In genomic region chr10:21162124-21162523, GRCm38 (mm10) we compare ENCODE assay signal across 23 mouse cellular contexts. TPM values are rescaled to one million over a fixed set of nuclear protein-coding genes. Genes with fewer than 3 reads are reported as not detected.
A peak's percentile ranks its signal among the peaks of the same experiment; 100 is the strongest.
DNase-seq lines count a peak whose midpoint lies in the region; ATAC-seq and TF ChIP-seq lines count a peak whose summit lies in the region.
"Had no signal": no experiment of that assay in that cellular context is flagged by ENCODE, and none has a peak within 500 bp of the region (broad histone marks: within the 10 kb centered on the region; RNA-seq: fewer than 3 reads in every experiment).

No protein-coding gene starts in this region.

- no peak overlapping the region for H3K9ac ChIP-seq in heart, embryonic 15.5 days
- H3K9ac ChIP-seq in heart, embryonic 12.5 days, result no peak overlapping the region
- H3K9ac ChIP-seq in liver, embryonic 11.5 days (ENCODE audit: low read depth, low read length), result no peak overlapping the region
- H3K9ac ChIP-seq in CH12.LX (ENCODE audit: insufficient read depth, low read depth), result no peak overlapping the region
- H3K9ac ChIP-seq: stomach, embryonic 15.5 days had no signal

- no peak for TF ChIP-seq EP300 in CH12.LX (IDR thresholded peaks at IDR 0.05; ENCODE audit: low read length)

- 0 out of 2 replicates have a peak overlapping the region, but pooled peaks have one; percentile 100 for H3K4me2 ChIP-seq in heart, embryonic 15.5 days
- no peak overlapping the region for H3K4me2 ChIP-seq in heart, embryonic 12.5 days
- H3K4me2 ChIP-seq in liver, embryonic 11.5 days, result peak overlapping the region; percentile 82
- H3K4me2 ChIP-seq in CH12.LX (ENCODE audit: insufficient read depth, low read depth, poor library complexity, severe bottlenecking), result peak overlapping the region; percentile 80; the same call in 1 of the 2 replicates

- TF ChIP-seq POLR2A in CH12.LX (IDR thresholded peaks at IDR 0.05; ENCODE audit: low read depth, low read length), result no peak

- DNase-seq in liver, embryonic 11.5 days (ENCODE audit: low spot score), result no peak
- no peak for DNase-seq in liver
- no peak for DNase-seq in CH12.LX (ENCODE audit: extremely low read depth)
- peak; percentile 55 for DNase-seq in induced T-regulatory cell, adult 2 months (ENCODE audit: low read depth)
- no peak for DNase-seq in frontal cortex, postnatal 14 days (ENCODE audit: low spot score in 2 of 2)
- DNase-seq in testis, postnatal 14 days (ENCODE audit: low spot score), result no peak
- DNase-seq: cerebellum, adult 18-20 months; gastrocnemius, postnatal 14 days; heart, adult 11 months; heart, postnatal 36 days; kidney, adult 9 months; kidney, postnatal 14 days; lung, adult 2 months; right cerebral cortex, adult 18-20 months; right cerebral cortex, postnatal 4 days had no signal

- no peaks in the 10 kb centered on the region for H3K9me3 ChIP-seq in heart, embryonic 15.5 days (replicated peaks)
- H3K9me3 ChIP-seq in heart, embryonic 12.5 days (replicated peaks), result no peaks in the 10 kb centered on the region
- no peaks in the 10 kb centered on the region for H3K9me3 ChIP-seq in liver, embryonic 11.5 days (ENCODE audit: control insufficient read depth, low read length)
- no peaks in the 10 kb centered on the region for H3K9me3 ChIP-seq in CH12.LX (replicated peaks; ENCODE audit: low read length)
- H3K9me3 ChIP-seq: forebrain, embryonic 12.5 days; megakaryocyte, embryonic 14.5 days; midbrain, embryonic 13.5 days; stomach, embryonic 15.5 days had no signal

- no peak overlapping the region for H3K27ac ChIP-seq in heart, embryonic 15.5 days
- H3K27ac ChIP-seq in heart, embryonic 12.5 days (ENCODE audit: poor library complexity, severe bottlenecking), result no peak overlapping the region
- H3K27ac ChIP-seq in liver, embryonic 11.5 days (ENCODE audit: low read depth, low read length), result no peak overlapping the region
- H3K27ac ChIP-seq in CH12.LX (ENCODE audit: insufficient read depth, low read depth), result no peak overlapping the region
- H3K27ac ChIP-seq: forebrain, embryonic 12.5 days; midbrain, embryonic 13.5 days; stomach, embryonic 15.5 days had no signal

- 0 out of 2 replicates have a peak overlapping the region, but pooled peaks have one; percentile 74 for H3K4me3 ChIP-seq in heart, embryonic 15.5 days
- H3K4me3 ChIP-seq in heart, embryonic 12.5 days, result no peak overlapping the region
- no peak overlapping the region for H3K4me3 ChIP-seq in liver, embryonic 11.5 days (ENCODE audit: low read depth, low read length)
- H3K4me3 ChIP-seq in CH12.LX (replicated peaks in 1 of 3; ENCODE audit: low read depth in 2 of 3, low read length in 2 of 3, poor library complexity in 1 of 3), result no peak overlapping the region

- H3K79me2 ChIP-seq in CH12.LX (replicated peaks; ENCODE audit: control insufficient read depth, extremely low read depth, insufficient read depth, poor library complexity, severe bottlenecking), result peaks cover 12% of the 10 kb centered on the region

- H3K27me3 ChIP-seq in heart, embryonic 15.5 days, result peaks cover 28% of the 10 kb centered on the region
- peaks cover 26% of the 10 kb centered on the region for H3K27me3 ChIP-seq in heart, embryonic 12.5 days (replicated peaks)
- H3K27me3 ChIP-seq in liver, embryonic 11.5 days (replicated peaks; ENCODE audit: control insufficient read depth, insufficient read depth, low read length), result peaks cover 15% of the 10 kb centered on the region
- H3K27me3 ChIP-seq in CH12.LX (replicated peaks), result no peaks in the 10 kb centered on the region
- H3K27me3 ChIP-seq: stomach, embryonic 15.5 days had no signal

- TF ChIP-seq CTCF in CH12.LX (conservative IDR thresholded peaks at IDR 0.05 in 1 of 2, IDR thresholded peaks at IDR 0.05 in 1 of 2; ENCODE audit: low read depth in 2 of 2, low read length in 2 of 2), result no peak

- no peaks in the 10 kb centered on the region for H3K36me3 ChIP-seq in heart, embryonic 15.5 days
- H3K36me3 ChIP-seq in heart, embryonic 12.5 days, result no peaks in the 10 kb centered on the region
- H3K36me3 ChIP-seq in liver, embryonic 11.5 days (ENCODE audit: control insufficient read depth, insufficient read depth, low read length), result no peaks in the 10 kb centered on the region
- H3K36me3 ChIP-seq in CH12.LX (replicated peaks in 1 of 2; ENCODE audit: control insufficient read depth in 1 of 2, insufficient read depth in 1 of 2, low read length in 1 of 2), result no peaks in the 10 kb centered on the region
- H3K36me3 ChIP-seq: forebrain, embryonic 12.5 days; midbrain, embryonic 13.5 days; stomach, embryonic 15.5 days had no signal

- in situ Hi-C loops in CH12.LX (cut with MboI; ENCODE audit: low pct_ligation_motif_present, low pct_unique_long_range_greater_than_20kb, low sequenced_read_pairs), result no loop called here

- peaks cover 33% of the 10 kb centered on the region for H3K4me1 ChIP-seq in heart, embryonic 15.5 days (replicated peaks)
- peaks cover 19% of the 10 kb centered on the region for H3K4me1 ChIP-seq in heart, embryonic 12.5 days (replicated peaks)
- H3K4me1 ChIP-seq in liver, embryonic 11.5 days (replicated peaks; ENCODE audit: control insufficient read depth, insufficient read depth, low read length), result peaks cover 10% of the 10 kb centered on the region
- H3K4me1 ChIP-seq in CH12.LX (ENCODE audit: control insufficient read depth in 1 of 2, insufficient read depth in 2 of 2), result peaks cover 3 to 23% of the 10 kb centered on the region in 2 experiments

- 49% methylated on average over 3 of the region's 3 CpGs for WGBS in heart, embryonic 15.5 days
- WGBS in heart, embryonic 12.5 days, result 46% methylated on average over 3 of the region's 3 CpGs
- 47% methylated on average over 3 of the region's 3 CpGs for WGBS in liver, embryonic 11.5 days

- dilution Hi-C loops in CH12.LX (cut with MboI; ENCODE audit: extremely low pct_ligation_motif_present, extremely low pct_unique_long_range_greater_than_20kb, low sequenced_read_pairs), result no loop called here

- TF ChIP-seq RAD21 in CH12.LX (IDR thresholded peaks at IDR 0.05; ENCODE audit: low read depth, low read length), result no peak

- ATAC-seq in heart, embryonic 15.5 days (replicated peaks; ENCODE audit: insufficient number of reproducible peaks, insufficient read depth, low FRiP score, low read depth), result no peak
- no peak for ATAC-seq in heart, embryonic 12.5 days (ENCODE audit: insufficient number of reproducible peaks, low FRiP score)
- ATAC-seq in liver, embryonic 11.5 days (replicated peaks; ENCODE audit: low FRiP score), result no peak
- ATAC-seq: activated CD4-positive, CD25-positive, alpha-beta regulatory T cell, adult 4 months; intestine, embryonic 16.5 days had no signal

TF ChIP-seq in CH12.LX, 34 proteins besides CTCF, POLR2A, EP300 and RAD21:
- no peak for TF ChIP-seq TCF12 (IDR thresholded peaks at IDR 0.05; ENCODE audit: low read depth, low read length)
- 0 out of 2 replicates have a peak, but pooled peaks have one; percentile 23 for TF ChIP-seq ZNF384 (IDR thresholded peaks at IDR 0.05; ENCODE audit: low read depth, low read length)

RNA-seq across cellular contexts. Expression of gene Myb, which starts 1.3 kb away (rescaled TPM):
- 1.6 and 9.4 TPM in 2 replicates for polyA plus RNA-seq in heart, embryonic 15.5 days (2015; fragmentation: Nextera tagmentation; extraction: Ambion mirVana)
- 1.5 and 1.8 TPM in 2 replicates for polyA plus RNA-seq in heart, embryonic 12.5 days (2016; fragmentation: Nextera tagmentation; extraction: Ambion mirVana)
- 40.3 and 42.3 TPM in 2 replicates for polyA plus RNA-seq in liver, embryonic 11.5 days (2014; fragmentation: Nextera tagmentation; extraction: Ambion mirVana)
- 11.1 and 16.5 TPM in 2 replicates for total RNA-seq in CH12.LX (2012; rRNA removed)
- 19.1 and 21.1 TPM in 2 replicates for total RNA-seq in CH12.LX (2014; rRNA removed)
- polyA plus RNA-seq in CH12.LX (2012; ENCODE audit: insufficient read length, low read depth), result 18.5 and 24.0 TPM in 2 replicates
- total RNA-seq: heart, postnatal 36 days had no signal
